ENCODE assay signal across 27 mouse cellular contexts in the genomic region with DNA sequence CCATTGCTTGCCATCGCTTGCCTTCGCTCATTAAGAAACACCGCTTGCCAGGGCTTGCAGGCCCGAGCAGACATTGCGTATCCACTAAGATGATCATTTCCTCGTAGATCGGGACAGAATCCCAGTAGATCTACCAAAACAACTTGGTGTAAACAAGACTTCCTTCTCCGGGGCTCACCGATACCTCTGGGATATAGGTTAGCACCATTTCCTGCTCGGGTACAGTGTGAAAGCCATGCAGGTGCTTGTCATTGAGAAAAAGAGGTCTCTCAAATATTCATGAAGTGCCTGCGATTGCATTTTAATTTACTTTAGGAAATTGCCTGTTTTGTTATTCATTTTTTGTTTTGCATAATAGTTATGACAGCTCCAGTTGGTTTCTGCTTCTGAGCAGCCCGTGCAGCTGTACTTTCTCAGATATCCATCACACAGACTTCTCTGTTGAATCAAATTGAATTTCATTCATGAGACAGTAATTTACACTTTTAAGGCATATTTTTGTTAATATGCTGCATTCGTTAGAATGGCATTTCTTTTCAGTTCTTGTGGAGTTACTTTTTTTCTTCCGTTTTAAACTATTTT.
"Had no signal": no experiment of that assay in that cellular context is flagged by ENCODE, and none has a peak within 500 bp of the region (broad histone marks: within the 10 kb centered on the region; RNA-seq: fewer than 3 reads in every experiment).

No protein-coding gene starts in this region.

- H3K4me2 ChIP-seq: heart, embryonic 12.5 days; hindbrain, embryonic 12.5 days; hindbrain, embryonic 14.5 days; intestine, embryonic 15.5 days; limb, embryonic 12.5 days; liver, embryonic 11.5 days; liver, embryonic 13.5 days; liver, embryonic 15.5 days had no signal

- H3K4me3 ChIP-seq: gastrocnemius, adult 2 months; heart, adult 2 months; heart, embryonic 12.5 days; hindbrain, embryonic 10.5 days; hindbrain, embryonic 12.5 days; intestine, embryonic 15.5 days; layer of hippocampus, adult 2 months; left cerebral cortex, adult 2 months; limb, embryonic 10.5 days; limb, embryonic 12.5 days; liver, embryonic 13.5 days; liver, embryonic 15.5 days had no signal

- H3K9ac ChIP-seq: heart, embryonic 12.5 days; hindbrain, embryonic 12.5 days; hindbrain, embryonic 14.5 days; intestine, embryonic 15.5 days; limb, embryonic 12.5 days; liver, embryonic 13.5 days; liver, embryonic 15.5 days had no signal

- ATAC-seq: hindbrain, embryonic 16.5 days; inflammation-experienced regulatory T-cells, adult 6 months; intestine, embryonic 15.5 days; intestine, postnatal 0 days had no signal

- H3K4me1 ChIP-seq: heart, embryonic 12.5 days; hindbrain, embryonic 12.5 days; intestine, embryonic 15.5 days; limb, embryonic 10.5 days; limb, embryonic 12.5 days; liver, embryonic 13.5 days; liver, embryonic 15.5 days had no signal

- H3K9me3 ChIP-seq: heart, embryonic 12.5 days; hindbrain, embryonic 10.5 days; hindbrain, embryonic 12.5 days; intestine, embryonic 15.5 days; limb, embryonic 10.5 days; limb, embryonic 12.5 days; liver, embryonic 13.5 days; liver, embryonic 15.5 days had no signal

- H3K36me3 ChIP-seq: heart, embryonic 12.5 days; hindbrain, embryonic 10.5 days; hindbrain, embryonic 12.5 days; intestine, embryonic 15.5 days; limb, embryonic 10.5 days; limb, embryonic 12.5 days; liver, embryonic 13.5 days; liver, embryonic 15.5 days had no signal

- H3K27me3 ChIP-seq: heart, embryonic 12.5 days; hindbrain, embryonic 12.5 days; intestine, embryonic 15.5 days; limb, embryonic 12.5 days; liver, embryonic 13.5 days; liver, embryonic 15.5 days had no signal

- DNase-seq: gastrocnemius, adult 2 months; gastrocnemius, postnatal 10 days; gastrocnemius, postnatal 25 days; heart, adult 2 months; heart, postnatal 10 days; heart, postnatal 4 days; kidney, adult 18-20 months; kidney, adult 8-10 months; kidney, postnatal 10 days; kidney, postnatal 25 days; kidney, postnatal 4 days; liver; liver, embryonic 13.5 days had no signal

- H3K27ac ChIP-seq: gastrocnemius, adult 2 months; heart, adult 2 months; hindbrain, embryonic 10.5 days; hindbrain, embryonic 12.5 days; hindbrain, embryonic 14.5 days; intestine, embryonic 15.5 days; layer of hippocampus, adult 2 months; left cerebral cortex, adult 2 months; limb, embryonic 10.5 days; limb, embryonic 12.5 days; liver, embryonic 13.5 days; liver, embryonic 15.5 days had no signal
